Mouse (Mus musculus): ENCODE results near the gene Furin. TPM values are rescaled to one million over a fixed set of nuclear protein-coding genes. Genes with fewer than 3 reads are reported as not detected.

Gene Furin
- polyA plus RNA-seq, 1 experiment from 2014 or later = 3.9 TPM

DNA sequence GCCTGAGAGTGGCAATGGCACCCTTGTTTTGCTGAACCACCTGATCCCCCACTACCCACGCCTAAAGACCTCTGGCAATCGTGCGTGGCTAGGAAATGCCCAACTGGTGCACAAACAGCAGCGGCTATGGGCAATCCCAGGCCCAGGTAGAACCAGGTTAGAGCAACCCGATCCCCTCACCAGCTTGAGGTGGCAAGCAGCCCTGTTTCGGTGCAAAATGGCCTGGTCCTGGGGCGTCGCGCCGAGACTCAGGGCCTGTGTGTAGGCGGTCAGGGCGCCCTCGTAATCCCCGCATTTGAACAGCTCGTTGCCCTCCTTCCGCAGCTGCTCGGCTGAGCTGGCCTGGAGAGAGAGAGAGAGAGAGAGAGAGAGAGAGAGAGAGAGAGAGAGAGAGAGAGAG, 65.9 kb downstream of the Furin start:
- H3K27ac ChIP-seq (ENCODE audit: low read length) = peak overlapping the region; percentile 88
- WGBS = 4% methylated on average over 17 of the region's 17 CpGs
- no peaks in the 10 kb centered on the region for H3K27me3 ChIP-seq (ENCODE audit: control insufficient read depth, insufficient read depth, low read depth, low read length)
- ATAC-seq = 0 out of 2 replicates have a peak, but pooled peaks have one; percentile 6
- peaks cover 48% of the 10 kb centered on the region for H3K4me1 ChIP-seq (ENCODE audit: control insufficient read depth, insufficient read depth, low read length)
- peaks cover 22% of the 10 kb centered on the region for H3K36me3 ChIP-seq (ENCODE audit: control insufficient read depth, insufficient read depth, low read length)
- no peaks in the 10 kb centered on the region for H3K9me3 ChIP-seq (replicated peaks; ENCODE audit: control insufficient read depth, low read length, poor library complexity, severe bottlenecking)
- H3K9ac ChIP-seq (ENCODE audit: low read depth, low read length) = peak overlapping the region; percentile 87
- H3K4me3 ChIP-seq (ENCODE audit: low read depth, low read length) = peak overlapping the region; percentile 49
- H3K4me2 ChIP-seq (ENCODE audit: low read length) = peak overlapping the region; percentile 93

Other genes starting within 250 kb of the Furin start
- gene Sema4b, start 218.6 kb downstream of the Furin start, polyA plus RNA-seq (2015; fragmentation: Nextera tagmentation; extraction: Ambion mirVana) = 25.2 and 25.3 TPM in 2 replicates
- 24.3 and 26.0 TPM in 2 replicates for gene Cib1, start 172.6 kb downstream of the Furin start, polyA plus RNA-seq (2015; fragmentation: Nextera tagmentation; extraction: Ambion mirVana)
- gene Gdpgp1, start 172.6 kb downstream of the Furin start, polyA plus RNA-seq (2015; fragmentation: Nextera tagmentation; extraction: Ambion mirVana) = 3.7 and 4.6 TPM in 2 replicates
- gene Ttll13, start 159.1 kb downstream of the Furin start, polyA plus RNA-seq (2015; fragmentation: Nextera tagmentation; extraction: Ambion mirVana) = 2.9 and 3.0 TPM in 2 replicates
- 73.8 and 78.5 TPM in 2 replicates for gene Ngrn, start 144.2 kb downstream of the Furin start, polyA plus RNA-seq (2015; fragmentation: Nextera tagmentation; extraction: Ambion mirVana)
- gene Vps33b, start 135.8 kb downstream of the Furin start, polyA plus RNA-seq (2015; fragmentation: Nextera tagmentation; extraction: Ambion mirVana) = 27.3 and 27.5 TPM in 2 replicates
- gene Prc1, start 111.0 kb downstream of the Furin start, polyA plus RNA-seq (2015; fragmentation: Nextera tagmentation; extraction: Ambion mirVana) = 22.6 and 23.7 TPM in 2 replicates
- gene Rccd1, start 81.0 kb downstream of the Furin start, polyA plus RNA-seq (2015; fragmentation: Nextera tagmentation; extraction: Ambion mirVana) = 10.6 and 10.7 TPM in 2 replicates
- gene Unc45a, start 64.4 kb downstream of the Furin start, polyA plus RNA-seq (2015; fragmentation: Nextera tagmentation; extraction: Ambion mirVana) = 61.9 and 62.6 TPM in 2 replicates
- gene Hddc3, start 62.3 kb downstream of the Furin start, polyA plus RNA-seq (2015; fragmentation: Nextera tagmentation; extraction: Ambion mirVana) = 23.3 and 27.7 TPM in 2 replicates
- gene Man2a2, start 34.1 kb downstream of the Furin start, polyA plus RNA-seq (2015; fragmentation: Nextera tagmentation; extraction: Ambion mirVana) = 25.2 and 25.8 TPM in 2 replicates
- gene Fes, start 17.5 kb downstream of the Furin start, polyA plus RNA-seq (2015; fragmentation: Nextera tagmentation; extraction: Ambion mirVana) = 2.7 and 3.4 TPM in 2 replicates
- 6.8 and 8.7 TPM in 2 replicates for gene Blm, start 129.7 kb upstream of the Furin start, polyA plus RNA-seq (2015; fragmentation: Nextera tagmentation; extraction: Ambion mirVana)